Mouse (Mus musculus): ENCODE data around the gene Ube2ql1. TPM values are rescaled to one million over a fixed set of nuclear protein-coding genes. Genes with fewer than 3 reads are reported as not detected.
A peak's percentile ranks its signal among the peaks of the same experiment; 100 is the strongest.

Ube2ql1 gene
- polyA plus RNA-seq, 1 experiment from 2014 or later: 0.10 TPM

DNA sequence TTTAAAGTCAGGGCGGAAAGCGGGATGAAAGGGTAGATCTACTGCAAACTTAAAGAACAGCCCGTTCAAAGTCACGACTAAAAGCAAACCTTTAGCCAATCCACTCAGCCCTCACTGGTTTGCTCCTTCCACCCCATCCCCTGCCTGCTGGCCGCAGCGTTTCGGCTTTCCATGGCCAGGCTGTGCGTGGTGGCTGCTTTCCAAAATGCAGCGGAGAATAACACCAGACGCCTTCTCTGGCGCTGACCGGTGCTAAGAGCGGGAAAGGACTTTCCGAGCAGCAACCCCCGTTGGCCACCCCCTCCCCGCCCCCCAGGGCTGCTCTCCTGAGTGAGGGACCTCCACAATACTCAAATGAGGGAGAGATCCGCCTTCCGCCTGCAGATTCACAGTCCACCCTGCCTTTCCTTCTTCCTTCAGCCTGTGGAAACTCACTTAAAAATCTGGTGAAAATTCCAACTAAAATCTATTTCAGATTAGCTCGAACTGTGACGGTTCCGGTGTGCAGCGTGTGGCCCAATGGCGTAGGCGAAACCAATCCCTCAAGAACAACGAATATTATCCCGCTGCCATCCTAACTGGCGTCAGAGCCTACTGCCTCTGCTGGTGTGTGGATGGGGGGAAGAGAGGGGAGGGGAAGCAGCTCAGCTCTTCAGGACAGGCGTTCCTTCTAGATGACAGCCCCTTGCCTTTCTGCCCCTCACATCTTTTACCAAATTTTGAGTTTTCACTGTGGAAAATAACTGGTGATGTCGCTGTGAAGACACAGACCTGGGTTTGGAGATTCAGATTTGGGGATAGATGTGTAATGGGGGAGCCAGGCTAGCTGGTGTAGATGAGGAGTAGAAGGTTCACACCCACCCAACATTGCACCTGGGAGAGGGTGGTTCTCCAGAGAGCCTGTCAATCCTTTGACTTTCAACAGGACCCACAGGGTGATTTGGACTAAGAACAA is 919 bp upstream of the Ube2ql1 start:
- Histone ChIP-seq H3K4me1 (replicated peaks; ENCODE audit: control insufficient read depth, insufficient read depth, low read length) (no peaks in the 10 kb centered on the region), H3K9me3 (ENCODE audit: control insufficient read depth) (no peaks in the 10 kb centered on the region), H3K27ac (ENCODE audit: low read depth, low read length) (no peak overlapping the region), H3K4me2 (replicated peaks; ENCODE audit: low read depth) (peak overlapping the region; percentile 99), H3K9ac (ENCODE audit: low read depth, low read length) (no peak overlapping the region), H3K4me3 (ENCODE audit: low read depth, low read length) (peak overlapping the region; percentile 59), H3K27me3 (replicated peaks; ENCODE audit: control insufficient read depth, insufficient read depth, low read length) (peaks cover 55% of the 10 kb centered on the region), H3K36me3 (ENCODE audit: control insufficient read depth, insufficient read depth) (no peaks in the 10 kb centered on the region)
- no peak for ATAC-seq
- WGBS: 2% methylated on average over 29 of the region's 29 CpGs
- no peak for TF ChIP-seq CTCF (IDR thresholded peaks at IDR 0.05; ENCODE audit: low read depth)

DNA sequence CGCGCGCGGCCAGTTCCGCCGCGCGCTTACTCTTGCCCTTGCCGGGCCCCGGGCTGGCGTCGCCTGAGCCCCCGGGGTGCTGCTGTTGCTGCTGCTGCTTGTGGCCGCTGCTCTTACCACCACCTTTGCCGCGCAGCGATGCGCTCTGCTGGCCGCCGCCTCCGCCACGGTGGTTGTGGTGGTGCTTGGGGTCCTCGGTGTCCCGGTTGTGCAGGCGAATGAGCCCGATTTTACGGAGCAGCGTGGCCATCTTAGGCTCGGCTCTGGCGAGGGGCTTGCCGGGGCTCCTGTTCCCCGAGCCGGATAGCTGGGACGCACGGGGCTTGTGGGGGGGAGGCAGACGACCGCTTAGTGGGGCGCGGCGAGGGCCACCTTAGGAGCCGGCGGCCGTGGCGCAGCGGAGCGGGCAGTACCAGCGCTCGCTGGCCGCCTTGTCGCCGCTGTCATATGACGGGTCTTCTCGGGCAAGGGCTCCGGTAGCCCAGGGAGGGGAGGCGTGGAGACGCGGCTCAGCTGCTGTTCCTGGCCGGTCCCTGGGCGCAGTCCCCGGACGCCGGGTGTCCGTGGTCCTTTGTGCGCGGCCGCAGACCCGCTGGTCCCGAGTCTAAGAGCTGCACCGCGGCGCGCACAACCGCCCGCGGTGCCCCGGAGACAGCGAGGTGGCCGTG is 464 bp downstream of the Ube2ql1 start:
- Histone ChIP-seq H3K27ac (ENCODE audit: low read depth, low read length) (no peak overlapping the region), H3K9ac (ENCODE audit: low read depth, low read length) (no peak overlapping the region), H3K4me2 (replicated peaks; ENCODE audit: low read depth) (peak overlapping the region; percentile 99), H3K4me1 (replicated peaks; ENCODE audit: control insufficient read depth, insufficient read depth, low read length) (no peaks in the 10 kb centered on the region), H3K9me3 (ENCODE audit: control insufficient read depth) (no peaks in the 10 kb centered on the region), H3K27me3 (replicated peaks; ENCODE audit: control insufficient read depth, insufficient read depth, low read length) (peaks cover 61% of the 10 kb centered on the region), H3K4me3 (ENCODE audit: low read depth, low read length) (peak overlapping the region; percentile 59), H3K36me3 (ENCODE audit: control insufficient read depth, insufficient read depth) (no peaks in the 10 kb centered on the region)
- WGBS: under 1% methylated on average over 75 of the region's 78 CpGs
- TF ChIP-seq CTCF (IDR thresholded peaks at IDR 0.05; ENCODE audit: low read depth): no peak
- peak; percentile 52 for ATAC-seq

DNA sequence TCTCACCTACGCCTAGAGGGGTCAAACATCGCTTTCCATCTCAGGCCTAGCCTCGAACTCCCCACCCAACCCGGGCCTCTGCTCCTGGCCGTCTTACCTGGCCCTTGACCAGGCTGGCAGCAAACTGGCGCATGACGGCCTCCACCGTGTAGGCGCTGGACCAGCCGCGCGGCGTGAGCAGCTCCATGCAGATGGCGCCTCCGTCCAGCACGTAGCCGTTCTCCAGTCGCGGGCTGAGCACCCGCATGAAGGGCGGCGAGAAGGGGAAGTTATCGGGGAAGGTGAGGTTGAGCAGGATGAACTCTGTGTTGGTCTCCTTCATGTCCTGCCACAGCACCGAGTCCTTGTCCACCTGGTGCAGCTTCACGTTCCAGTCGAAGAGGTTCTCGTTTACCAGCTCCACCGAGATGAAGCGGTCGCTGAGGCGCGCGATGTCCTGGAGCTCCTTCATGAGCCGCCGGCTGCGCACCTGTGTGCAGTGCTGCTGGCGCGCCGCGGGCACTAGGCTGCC is 1.2 kb downstream of the Ube2ql1 start:
- peak overlapping the region; percentile 59 for H3K4me3 ChIP-seq (ENCODE audit: low read depth, low read length)
- no peak overlapping the region for H3K9ac ChIP-seq (ENCODE audit: low read depth, low read length)
- TF ChIP-seq CTCF (IDR thresholded peaks at IDR 0.05; ENCODE audit: low read depth): no peak
- H3K27ac ChIP-seq (ENCODE audit: low read depth, low read length): no peak overlapping the region
- no peaks in the 10 kb centered on the region for H3K36me3 ChIP-seq (ENCODE audit: control insufficient read depth, insufficient read depth)
- ATAC-seq: no peak
- no peaks in the 10 kb centered on the region for H3K4me1 ChIP-seq (replicated peaks; ENCODE audit: control insufficient read depth, insufficient read depth, low read length)
- no peaks in the 10 kb centered on the region for H3K9me3 ChIP-seq (ENCODE audit: control insufficient read depth)
- H3K4me2 ChIP-seq (replicated peaks; ENCODE audit: low read depth): peak overlapping the region; percentile 99
- WGBS: 0% methylated on average over 37 of the region's 40 CpGs
- H3K27me3 ChIP-seq (replicated peaks; ENCODE audit: control insufficient read depth, insufficient read depth, low read length): peaks cover 61% of the 10 kb centered on the region

DNA sequence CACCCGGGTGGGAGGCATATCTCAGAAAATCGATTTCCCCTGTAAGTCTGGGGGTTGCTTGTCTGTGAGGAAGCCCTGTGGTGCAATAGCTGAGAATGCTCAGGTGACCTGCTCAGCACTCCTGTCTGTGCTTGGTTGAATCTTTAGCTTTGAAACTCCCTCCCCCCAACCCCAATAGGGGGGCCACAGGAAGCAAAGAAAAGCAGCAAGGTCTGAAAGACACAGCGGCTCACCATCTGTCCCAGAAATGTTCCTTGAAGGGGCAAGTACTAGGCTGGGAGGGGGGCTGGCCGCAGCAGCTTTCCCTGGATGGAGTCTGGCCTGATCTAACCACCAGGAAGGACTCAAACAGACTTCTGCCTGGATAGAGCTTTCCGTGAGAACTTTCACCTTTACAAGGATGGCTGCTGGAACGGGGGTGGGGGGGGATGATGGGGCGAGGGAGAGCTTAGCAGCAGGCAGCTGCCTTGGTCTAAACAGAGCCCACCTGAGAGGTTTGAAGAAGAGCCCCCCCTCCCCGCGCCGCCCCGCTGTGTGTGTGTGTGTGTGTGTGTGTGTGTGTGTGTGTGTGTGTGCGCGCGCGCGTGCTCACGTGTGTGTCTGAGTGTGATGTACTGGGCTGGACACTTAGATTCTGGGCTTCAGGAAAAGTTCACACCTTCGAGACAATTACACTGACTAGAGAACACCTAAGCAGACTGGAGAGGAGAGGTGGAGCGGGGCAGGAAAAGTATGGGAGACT is 2.1 kb downstream of the Ube2ql1 start:
- peaks cover 61% of the 10 kb centered on the region for H3K27me3 ChIP-seq (replicated peaks; ENCODE audit: control insufficient read depth, insufficient read depth, low read length)
- no peaks in the 10 kb centered on the region for H3K4me1 ChIP-seq (replicated peaks; ENCODE audit: control insufficient read depth, insufficient read depth, low read length)
- WGBS: 9% methylated on average over 19 of the region's 19 CpGs
- H3K9ac ChIP-seq (ENCODE audit: low read depth, low read length): no peak overlapping the region
- H3K36me3 ChIP-seq (ENCODE audit: control insufficient read depth, insufficient read depth): no peaks in the 10 kb centered on the region
- TF ChIP-seq CTCF (IDR thresholded peaks at IDR 0.05; ENCODE audit: low read depth): no peak
- ATAC-seq: no peak
- H3K9me3 ChIP-seq (ENCODE audit: control insufficient read depth): no peaks in the 10 kb centered on the region
- H3K4me3 ChIP-seq (ENCODE audit: low read depth, low read length): no peak overlapping the region
- no peak overlapping the region for H3K4me2 ChIP-seq (replicated peaks; ENCODE audit: low read depth)
- no peak overlapping the region for H3K27ac ChIP-seq (ENCODE audit: low read depth, low read length)

DNA sequence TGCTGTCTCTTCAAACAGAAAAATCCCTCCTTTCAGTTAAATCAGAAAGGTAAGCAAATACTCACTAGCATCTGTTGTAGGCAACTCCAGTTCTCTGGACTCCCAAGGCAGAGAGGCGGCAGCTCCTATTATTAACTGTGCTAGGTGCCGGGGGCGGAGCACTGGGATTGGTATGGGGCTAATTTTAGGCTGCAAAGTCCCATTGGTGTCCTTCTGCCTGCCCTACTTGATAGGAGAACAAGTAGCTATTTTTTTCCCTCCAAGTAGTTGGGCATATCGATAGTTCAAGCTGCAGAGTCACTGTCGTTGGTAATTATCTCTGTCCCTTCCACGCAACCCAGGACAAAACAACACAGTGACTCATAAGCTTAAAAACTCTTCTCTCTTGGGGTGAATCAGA is 7.1 kb downstream of the Ube2ql1 start:
- Histone ChIP-seq H3K4me2 (replicated peaks; ENCODE audit: low read depth) (no peak overlapping the region), H3K27ac (ENCODE audit: low read depth, low read length) (no peak overlapping the region), H3K4me3 (ENCODE audit: low read depth, low read length) (no peak overlapping the region), H3K9ac (ENCODE audit: low read depth, low read length) (no peak overlapping the region), H3K36me3 (ENCODE audit: control insufficient read depth, insufficient read depth) (no peaks in the 10 kb centered on the region), H3K27me3 (replicated peaks; ENCODE audit: control insufficient read depth, insufficient read depth, low read length) (peaks cover 21% of the 10 kb centered on the region), H3K9me3 (ENCODE audit: control insufficient read depth) (no peaks in the 10 kb centered on the region), H3K4me1 (replicated peaks; ENCODE audit: control insufficient read depth, insufficient read depth, low read length) (no peaks in the 10 kb centered on the region)
- no peak for TF ChIP-seq CTCF (IDR thresholded peaks at IDR 0.05; ENCODE audit: low read depth)
- WGBS: 90% methylated on average over 6 of the region's 6 CpGs
- ATAC-seq: no peak

DNA sequence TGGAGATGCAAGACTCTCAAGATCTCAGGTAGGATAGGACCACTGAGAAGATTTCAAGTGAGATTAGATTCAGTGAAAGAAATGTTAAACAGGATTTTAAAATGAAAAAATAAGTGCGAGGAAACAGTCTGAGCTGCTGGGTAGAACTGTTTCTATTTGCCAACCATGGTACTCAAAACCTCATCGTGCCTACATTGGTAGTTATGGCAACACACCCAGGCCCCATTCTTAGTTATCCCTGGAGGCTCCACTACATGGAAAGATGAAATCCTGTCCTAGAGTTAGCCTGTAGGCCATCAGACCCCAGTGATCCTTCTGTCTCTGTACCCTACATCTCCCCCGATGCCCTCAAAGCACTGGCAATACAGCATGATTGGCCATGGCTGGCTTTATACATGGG is 14.3 kb downstream of the Ube2ql1 start:
- TF ChIP-seq CTCF (IDR thresholded peaks at IDR 0.05; ENCODE audit: low read depth): no peak
- no peaks in the 10 kb centered on the region; the same call in 1 of the 2 replicates for H3K27me3 ChIP-seq (replicated peaks; ENCODE audit: control insufficient read depth, insufficient read depth, low read length)
- 88% methylated on average over 3 of the region's 3 CpGs for WGBS
- H3K4me3 ChIP-seq (ENCODE audit: low read depth, low read length): no peak overlapping the region
- no peak overlapping the region for H3K27ac ChIP-seq (ENCODE audit: low read depth, low read length)
- H3K36me3 ChIP-seq (ENCODE audit: control insufficient read depth, insufficient read depth): no peaks in the 10 kb centered on the region
- no peaks in the 10 kb centered on the region for H3K4me1 ChIP-seq (replicated peaks; ENCODE audit: control insufficient read depth, insufficient read depth, low read length)
- H3K9ac ChIP-seq (ENCODE audit: low read depth, low read length): no peak overlapping the region
- H3K4me2 ChIP-seq (replicated peaks; ENCODE audit: low read depth): no peak overlapping the region
- no peaks in the 10 kb centered on the region for H3K9me3 ChIP-seq (ENCODE audit: control insufficient read depth)
- no peak for ATAC-seq
